Mouse (Mus musculus) hindbrain, embryonic 14.5 days (tissue): ENCODE measurements at regions not wholly inside any gene's neighbourhood (a gene's known extent, or its start where the extent isn't known, plus 50 kb on each side); places are given as distances from the start of the nearest gene placed in this dataset.

Experiments
- ATAC-seq: fragments of 200-750 bp; cut with Nextera tagmentation; 2 replicates; pipeline ENCODE4 v1.8.0; 2017; ENCODE audit warnings: moderate number of reproducible peaks, mild to moderate bottlenecking, moderate TSS enrichment, moderate library complexity; ENCODE audit not compliant: low FRiP score
- DNase-seq: peaks from one replicate; pipeline ENCODE4 v3.0.0-alpha.2; 2015; ENCODE audit warnings: low spot score
- H3K27ac ChIP-seq: fragments of 300-500 bp; sonication (generic); 2 replicates; pipeline ENCODE4 v1.5.1; 2014; ENCODE audit warnings: mild to moderate bottlenecking, moderate library complexity
- H3K27me3 ChIP-seq: fragments of 300-500 bp; sonication (generic); 2 replicates; pipeline ENCODE4 v1.6.1; 2014; ENCODE audit warnings: mild to moderate bottlenecking, low read length, mixed read lengths; ENCODE audit not compliant: control insufficient read depth, insufficient read depth
- H3K36me3 ChIP-seq: fragments of 300-500 bp; sonication (generic); replicated peaks from 2 replicates; pipeline ENCODE4 v1.6.1; 2014; ENCODE audit not compliant: control insufficient read depth, insufficient read depth
- H3K4me1 ChIP-seq: fragments of 300-500 bp; sonication (generic); replicated peaks from 2 replicates; pipeline ENCODE4 v1.6.1; 2014; ENCODE audit warnings: antibody characterized with exemption, low read length, mixed read lengths; ENCODE audit not compliant: control insufficient read depth, insufficient read depth
- H3K4me2 ChIP-seq: fragments of 300-500 bp; sonication (generic); replicated peaks from 2 replicates; pipeline ENCODE4 v1.6.1; 2014; ENCODE audit warnings: mild to moderate bottlenecking, moderate library complexity
- H3K4me3 ChIP-seq: fragments of 300-500 bp; sonication (generic); replicated peaks from 2 replicates; pipeline ENCODE4 v1.5.1; 2014; ENCODE audit warnings: mild to moderate bottlenecking, low read length
- H3K9ac ChIP-seq: fragments of 300-500 bp; sonication (generic); 2 replicates; pipeline ENCODE4 v1.6.1; 2014
- H3K9me3 ChIP-seq: fragments of 300-500 bp; sonication (generic); 2 replicates; pipeline ENCODE4 v1.6.1; 2016; ENCODE audit warnings: low read length; ENCODE audit not compliant: control insufficient read depth
- WGBS: fragments of 180-500 bp; shearing (Covaris S2); extraction: QIAGEN DNeasy Blood & Tissue Kit; methylation state at CpG from one replicate; pipeline ENCODE4 v1.1.7; 2014; 5-methylcytosine and 5-hydroxymethylcytosine counted together

- Histone ChIP-seq H3K9ac (no peak overlapping the region), H3K27me3 (no peaks in the 10 kb centered on the region), H3K36me3 (no peaks in the 10 kb centered on the region), H3K9me3 (no peaks in the 10 kb centered on the region), H3K4me3 (no peak overlapping the region), H3K27ac (no peak overlapping the region), H3K4me2 (no peak overlapping the region), H3K4me1 (no peaks in the 10 kb centered on the region)
- ATAC-seq (no peak), DNase-seq (no peak)
These were observed 62.9 kb downstream of the Arrdc3 start for GRCm38 (mm10) chr13:80946034-80946433.

GRCm38 (mm10) chr13:80947705-80948104, 64.5 kb downstream of the Arrdc3 start:
- ATAC-seq = no peak
- Histone ChIP-seq H3K36me3 (no peaks in the 10 kb centered on the region), H3K4me1 (no peaks in the 10 kb centered on the region), H3K4me3 (no peak overlapping the region), H3K27ac (no peak overlapping the region), H3K4me2 (no peak overlapping the region), H3K9me3 (no peaks in the 10 kb centered on the region), H3K27me3 (no peaks in the 10 kb centered on the region), H3K9ac (no peak overlapping the region)
- DNase-seq = no peak
- WGBS = 53% methylated on average over 6 of the region's 6 CpGs

GRCm38 (mm10) chr13:80949133-80949697, 66.0 kb downstream of the Arrdc3 start:
- no peak for ATAC-seq
- H3K4me1 ChIP-seq = no peaks in the 10 kb centered on the region
- DNase-seq = no peak
- H3K4me3 ChIP-seq = no peak overlapping the region
- WGBS = 67% methylated on average over 6 of the region's 6 CpGs
- H3K4me2 ChIP-seq = no peak overlapping the region
- no peak overlapping the region for H3K27ac ChIP-seq
- no peaks in the 10 kb centered on the region for H3K9me3 ChIP-seq
- no peaks in the 10 kb centered on the region for H3K36me3 ChIP-seq
- no peak overlapping the region for H3K9ac ChIP-seq
- H3K27me3 ChIP-seq = no peaks in the 10 kb centered on the region

- no peak for DNase-seq
- no peaks in the 10 kb centered on the region for H3K9me3 ChIP-seq
- no peak overlapping the region for H3K9ac ChIP-seq
- H3K27ac ChIP-seq = no peak overlapping the region
- 77% methylated on average over 2 of the region's 2 CpGs for WGBS
- H3K4me1 ChIP-seq = no peaks in the 10 kb centered on the region
- no peak overlapping the region for H3K4me3 ChIP-seq
- ATAC-seq = no peak
- no peaks in the 10 kb centered on the region for H3K27me3 ChIP-seq
- H3K4me2 ChIP-seq = no peak overlapping the region
- no peaks in the 10 kb centered on the region for H3K36me3 ChIP-seq
These were observed 67.1 kb downstream of the Arrdc3 start for GRCm38 (mm10) chr13:80950239-80950638.

GRCm38 (mm10) chr13:80950803-80951202, 67.6 kb downstream of the Arrdc3 start:
- no peak for ATAC-seq
- H3K4me2 ChIP-seq = no peak overlapping the region
- no peaks in the 10 kb centered on the region for H3K4me1 ChIP-seq
- no peak overlapping the region for H3K27ac ChIP-seq
- H3K36me3 ChIP-seq = no peaks in the 10 kb centered on the region
- WGBS = 85% methylated on average over 3 of the region's 3 CpGs
- no peaks in the 10 kb centered on the region for H3K27me3 ChIP-seq
- no peak overlapping the region for H3K9ac ChIP-seq
- no peak for DNase-seq
- H3K4me3 ChIP-seq = no peak overlapping the region
- no peaks in the 10 kb centered on the region for H3K9me3 ChIP-seq

- DNase-seq (no peak), ATAC-seq (no peak)
- Histone ChIP-seq H3K9ac (no peak overlapping the region), H3K27ac (no peak overlapping the region), H3K4me3 (no peak overlapping the region), H3K27me3 (no peaks in the 10 kb centered on the region), H3K4me1 (no peaks in the 10 kb centered on the region), H3K4me2 (no peak overlapping the region), H3K9me3 (no peaks in the 10 kb centered on the region), H3K36me3 (no peaks in the 10 kb centered on the region)
- WGBS = 87% methylated on average over 3 of the region's 3 CpGs
These were observed 68.1 kb downstream of the Arrdc3 start for GRCm38 (mm10) chr13:80951327-80951726.

- H3K9ac ChIP-seq = no peak overlapping the region
- 98% methylated on average over 4 of the region's 4 CpGs for WGBS
These were observed 69.7 kb downstream of the Arrdc3 start for GRCm38 (mm10) chr13:80952851-80953250.

GRCm38 (mm10) chr13:80954059-80954645, 71.0 kb downstream of the Arrdc3 start:
- H3K27ac ChIP-seq = no peak overlapping the region
- H3K9me3 ChIP-seq = no peaks in the 10 kb centered on the region
- H3K4me3 ChIP-seq = no peak overlapping the region
- no peak overlapping the region for H3K9ac ChIP-seq
- no peaks in the 10 kb centered on the region for H3K4me1 ChIP-seq
- H3K27me3 ChIP-seq = no peaks in the 10 kb centered on the region
- 77% methylated on average over 6 of the region's 6 CpGs for WGBS
- no peak for ATAC-seq
- H3K36me3 ChIP-seq = no peaks in the 10 kb centered on the region
- DNase-seq = no peak
- no peak overlapping the region for H3K4me2 ChIP-seq

More at GRCm38 (mm10) chr13:80952851-80953250, 69.7 kb downstream of the Arrdc3 start:
- no peak for DNase-seq
- H3K4me1 ChIP-seq = no peaks in the 10 kb centered on the region
- no peak overlapping the region for H3K4me3 ChIP-seq
- no peak for ATAC-seq
- no peaks in the 10 kb centered on the region for H3K9me3 ChIP-seq
- H3K4me2 ChIP-seq = no peak overlapping the region
- no peaks in the 10 kb centered on the region for H3K36me3 ChIP-seq
- H3K27ac ChIP-seq = no peak overlapping the region
- H3K27me3 ChIP-seq = no peaks in the 10 kb centered on the region

GRCm38 (mm10) chr13:80956966-80957365, 73.8 kb downstream of the Arrdc3 start:
- H3K9ac ChIP-seq = no peak overlapping the region
- no peak overlapping the region for H3K4me3 ChIP-seq
- WGBS = 73% methylated on average over 1 of the region's 1 CpGs
- no peak for DNase-seq
- no peaks in the 10 kb centered on the region for H3K9me3 ChIP-seq
- no peaks in the 10 kb centered on the region for H3K4me1 ChIP-seq
- no peak overlapping the region for H3K4me2 ChIP-seq
- H3K27me3 ChIP-seq = no peaks in the 10 kb centered on the region
- no peak overlapping the region for H3K27ac ChIP-seq
- H3K36me3 ChIP-seq = no peaks in the 10 kb centered on the region
- ATAC-seq = no peak
